Comparison of ENCODE assay signal across 8 mouse cellular contexts in genomic region chr4:82504284-82505120, GRCm38 (mm10).
DNase-seq lines count a peak whose midpoint lies in the region; ATAC-seq and TF ChIP-seq lines count a peak whose summit lies in the region.

No protein-coding gene starts in this region.

- DNase-seq in cerebellum, adult 2 months: peak in 1 of 2 experiments; percentile 74
- peak; percentile 74 for DNase-seq in NIH3T3 (ENCODE audit: low read depth)
- DNase-seq in heart, postnatal 10 days: peak; percentile 64 to 65
- DNase-seq in kidney, postnatal 36 days: peak; percentile 41 to 72
- no peak for DNase-seq in layer of hippocampus, adult 8-10 months (ENCODE audit: low spot score in 2 of 2)

- H3K4me1 ChIP-seq in cerebellum, adult 2 months (ENCODE audit: control insufficient read depth, insufficient read depth, low read length): peaks cover 2% of the 10 kb centered on the region; the same call in 1 of the 2 replicates
- peaks cover 42% of the 10 kb centered on the region for H3K4me1 ChIP-seq in embryonic facial prominence, embryonic 13.5 days

- no peaks in the 10 kb centered on the region for H3K27me3 ChIP-seq in cerebellum, adult 2 months (ENCODE audit: control insufficient read depth, insufficient read depth, low read length)
- no peaks in the 10 kb centered on the region for H3K27me3 ChIP-seq in embryonic facial prominence, embryonic 13.5 days
- no peaks in the 10 kb centered on the region for H3K27me3 ChIP-seq in myocyte (ENCODE audit: control insufficient read depth, insufficient read depth, insufficient read length)

- intact Hi-C loops in heart, postnatal 10 days (cut with DNase I): loop anchor here (2.0 to 10.0 kb wide), 6 partner anchors 62 to 940 kb away; no protein-coding TSS in a partner anchor

- peak overlapping the region; percentile 100 for H3K9ac ChIP-seq in embryonic facial prominence, embryonic 13.5 days

- no peak for TF ChIP-seq CTCF in cerebellum, adult 2 months (IDR thresholded peaks at IDR 0.05; ENCODE audit: borderline replicate concordance, insufficient read depth, low read depth, low read length)

- H3K4me3 ChIP-seq in cerebellum, adult 2 months (replicated peaks; ENCODE audit: insufficient read depth, low read depth, low read length): peak overlapping the region; percentile 80
- peak overlapping the region; percentile 97 for H3K4me3 ChIP-seq in embryonic facial prominence, embryonic 13.5 days
- peak overlapping the region; percentile 95 for H3K4me3 ChIP-seq in myocyte

- H3K79me2 ChIP-seq in myocyte (ENCODE audit: control insufficient read depth, insufficient read depth): peaks cover 52% of the 10 kb centered on the region

- H3K36me3 ChIP-seq in embryonic facial prominence, embryonic 13.5 days: no peaks in the 10 kb centered on the region
- H3K36me3 ChIP-seq in myocyte (ENCODE audit: control insufficient read depth, insufficient read depth): no peaks in the 10 kb centered on the region

- H3ac ChIP-seq in myocyte (ENCODE audit: control insufficient read depth, insufficient read length): peak overlapping the region; percentile 50

- no peak for ATAC-seq in cerebellum, adult (ENCODE audit: insufficient number of reproducible peaks, low FRiP score, low TSS enrichment)
- no peak for ATAC-seq in embryonic facial prominence, embryonic 13.5 days (ENCODE audit: insufficient number of reproducible peaks, insufficient read depth, low FRiP score, low TSS enrichment, low read depth)

- TF ChIP-seq POLR2A in cerebellum, adult 2 months (IDR thresholded peaks at IDR 0.05; ENCODE audit: borderline replicate concordance, insufficient read depth, low read length): no peak
- peak; percentile 38 for TF ChIP-seq POLR2A in myocyte (IDR thresholded peaks at IDR 0.05; ENCODE audit: insufficient read length, low read depth)

- peak overlapping the region; percentile 89 for H3K4me2 ChIP-seq in embryonic facial prominence, embryonic 13.5 days
- peak overlapping the region; percentile 77 for H3K4me2 ChIP-seq in myocyte (ENCODE audit: low read depth)

- WGBS in cerebellum, adult 2 months: under 1% methylated on average over 62 of the region's 62 CpGs
- WGBS in embryonic facial prominence, embryonic 13.5 days: under 1% methylated on average over 61 of the region's 62 CpGs

- no peaks in the 10 kb centered on the region for H3K9me3 ChIP-seq in embryonic facial prominence, embryonic 13.5 days

- peak overlapping the region; percentile 76 for H3K27ac ChIP-seq in cerebellum, adult 2 months (ENCODE audit: insufficient read depth, low read length)
- peak overlapping the region; percentile 100 for H3K27ac ChIP-seq in embryonic facial prominence, embryonic 13.5 days

TF ChIP-seq in myocyte, 11 proteins besides CTCF, POLR2A, EP300 and RAD21:
- TF ChIP-seq USF1 (IDR thresholded peaks at IDR 0.05; ENCODE audit: low read depth) (no peak), REST (IDR thresholded peaks at IDR 0.05; ENCODE audit: insufficient read depth, insufficient read length) (no peak), MYOD1 (IDR thresholded peaks at IDR 0.05; ENCODE audit: control insufficient read depth in 1 of 3, insufficient read length in 2 of 3, low read depth in 2 of 3) (peak in 1 of 3 experiments; percentile 3)
TF ChIP-seq in myocyte: peak in this region for 1.

Comparison
In these comparisons a context has a peak if more than half of its experiments do, and no peak if none do; other contexts are left out.
1. DNase-seq: peak in NIH3T3 (single experiment), heart, postnatal 10 days (2 of 2) and kidney, postnatal 36 days (2 of 2); none in layer of hippocampus, adult 8-10 months (0 of 2).
2. Peak in every context shown above with its lines, with median percentiles within 50 percentile points of each other: H3K4me3 ChIP-seq.